Mouse (Mus musculus): Measurements from ENCODE around the gene Zic5. TPM values are rescaled to one million over a fixed set of nuclear protein-coding genes. Genes with fewer than 3 reads are reported as not detected.

The Zic5 gene
- 17.3 and 19.5 TPM in 2 replicates for polyA plus RNA-seq (2015; fragmentation: Nextera tagmentation; extraction: Ambion mirVana)

- peak; percentile 87 for ATAC-seq
- Histone ChIP-seq H3K36me3 (ENCODE audit: poor library complexity, severe bottlenecking) (no peaks in the 10 kb centered on the region), H3K27ac (peak within 1 kb of the TSS; percentile 99), H3K4me3 (peak within 1 kb of the TSS; percentile 70), H3K4me2 (peak within 1 kb of the TSS; percentile 84), H3K27me3 (peaks cover 81% of the 10 kb centered on the region), H3K9ac (peak within 1 kb of the TSS; percentile 93), H3K9me3 (replicated peaks) (no peaks in the 10 kb centered on the region), H3K4me1 (peaks cover 58% of the 10 kb centered on the region)
- under 1% methylated on average over 58 of the region's 62 CpGs for WGBS
These were observed at the start of gene Zic5 for GRCm38 (mm10) chr14:122464763-122465741. Gene Zic5 (minus strand): TSS chr14:122465677.

- Histone ChIP-seq H3K9ac (no peak overlapping the region), H3K4me1 (no peaks in the 10 kb centered on the region), H3K9me3 (replicated peaks) (no peaks in the 10 kb centered on the region), H3K4me3 (no peak overlapping the region), H3K36me3 (ENCODE audit: poor library complexity, severe bottlenecking) (no peaks in the 10 kb centered on the region), H3K27ac (no peak overlapping the region), H3K27me3 (0 out of 2 replicates have a peak, but pooled peaks cover 3% of the 10 kb centered on the region), H3K4me2 (no peak overlapping the region)
- 83% methylated on average over 1 of the region's 1 CpGs for WGBS
- ATAC-seq = no peak
These were observed 48.1 kb upstream of the Zic5 start for GRCm38 (mm10) chr14:122513511-122514036.

GRCm38 (mm10) chr14:122511519-122511918, 46.0 kb upstream of the Zic5 start:
- Histone ChIP-seq H3K27ac (no peak overlapping the region), H3K27me3 (0 out of 2 replicates have a peak, but pooled peaks cover 3% of the 10 kb centered on the region), H3K36me3 (ENCODE audit: poor library complexity, severe bottlenecking) (no peaks in the 10 kb centered on the region), H3K4me2 (no peak overlapping the region), H3K4me1 (no peaks in the 10 kb centered on the region), H3K9me3 (replicated peaks) (no peaks in the 10 kb centered on the region), H3K4me3 (no peak overlapping the region), H3K9ac (no peak overlapping the region)
- ATAC-seq = no peak
- WGBS = 78% methylated on average over 3 of the region's 3 CpGs

DNA sequence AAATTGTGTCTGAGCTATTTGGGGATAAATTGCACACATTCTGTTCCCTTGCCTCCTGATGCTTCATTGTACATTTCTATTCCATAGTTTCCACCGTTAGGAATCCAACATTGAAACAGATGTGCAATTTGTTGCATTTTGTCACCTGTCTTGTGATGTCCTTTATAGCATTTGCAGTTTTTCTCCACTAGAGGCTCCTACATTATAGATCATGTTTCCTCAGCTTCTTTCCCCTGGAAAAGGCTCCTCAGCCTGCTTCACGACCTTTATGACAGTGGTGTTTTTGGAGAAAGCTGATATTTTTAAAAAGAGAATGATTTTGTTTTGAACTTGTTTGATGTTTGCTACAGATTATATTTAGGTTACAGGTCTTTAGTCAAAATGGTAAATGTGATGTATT, 43.6 kb upstream of the Zic5 start:
- Histone ChIP-seq H3K36me3 (ENCODE audit: poor library complexity, severe bottlenecking) (no peaks in the 10 kb centered on the region), H3K4me3 (no peak overlapping the region), H3K4me2 (no peak overlapping the region), H3K27ac (no peak overlapping the region), H3K9me3 (replicated peaks) (no peaks in the 10 kb centered on the region), H3K4me1 (no peaks in the 10 kb centered on the region), H3K9ac (no peak overlapping the region), H3K27me3 (0 out of 2 replicates have a peak, but pooled peaks cover 3% of the 10 kb centered on the region)
- 32% methylated on average over 2 of the region's 2 CpGs for WGBS
- ATAC-seq = no peak; the same call in 1 of the 2 replicates

DNA sequence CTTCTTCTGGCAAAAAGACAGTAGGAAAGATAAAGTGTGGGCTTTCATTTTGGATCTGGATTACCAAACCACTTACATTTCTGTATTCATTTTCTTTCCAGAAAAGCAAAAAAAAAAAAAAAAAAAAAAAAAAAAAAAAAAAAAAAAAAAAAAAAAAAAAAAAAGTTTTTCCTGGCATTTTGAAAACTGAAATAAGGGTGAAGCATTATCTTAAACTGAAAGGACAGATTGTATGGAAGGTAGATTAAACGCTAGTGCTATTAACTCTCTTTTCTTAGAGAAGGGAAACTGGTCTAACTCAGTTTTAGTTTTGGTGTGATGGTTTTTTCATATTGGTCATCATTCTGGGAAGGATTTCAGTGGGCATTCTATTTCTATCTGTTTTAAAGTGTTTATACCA, 26.5 kb upstream of the Zic5 start:
- no peak for ATAC-seq
- Histone ChIP-seq H3K36me3 (ENCODE audit: poor library complexity, severe bottlenecking) (no peaks in the 10 kb centered on the region), H3K4me3 (no peak overlapping the region), H3K9ac (no peak overlapping the region), H3K4me1 (peaks cover 19% of the 10 kb centered on the region), H3K27ac (no peak overlapping the region), H3K9me3 (replicated peaks) (peaks cover 4% of the 10 kb centered on the region; the same call in 1 of the 2 replicates), H3K4me2 (no peak overlapping the region), H3K27me3 (peaks cover 42% of the 10 kb centered on the region)
- 67% methylated on average over 1 of the region's 1 CpGs for WGBS

DNA sequence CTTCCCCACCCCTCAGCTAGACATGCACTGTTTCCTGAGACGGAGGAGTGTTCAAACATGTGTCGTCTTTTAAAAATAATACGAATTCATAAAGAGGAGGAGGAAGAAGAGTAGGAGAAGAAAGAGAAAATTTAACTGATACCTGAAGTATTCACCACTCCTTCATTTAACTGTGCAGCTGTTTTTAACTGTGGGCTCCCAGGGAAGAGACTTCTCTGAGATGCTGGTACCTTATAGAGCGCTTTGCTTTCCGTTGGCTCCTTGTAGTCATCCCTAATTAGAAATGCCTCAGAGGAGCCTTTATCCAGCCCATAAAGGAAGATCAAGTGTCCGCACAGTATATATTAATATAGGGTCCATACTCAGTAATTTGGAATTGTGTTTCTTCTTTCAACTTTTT, 26.0 kb upstream of the Zic5 start:
- ATAC-seq = no peak
- Histone ChIP-seq H3K4me2 (no peak overlapping the region; the same call in 1 of the 2 replicates), H3K9ac (no peak overlapping the region), H3K4me3 (no peak overlapping the region), H3K4me1 (peaks cover 19% of the 10 kb centered on the region), H3K9me3 (replicated peaks) (peaks cover 4% of the 10 kb centered on the region; the same call in 1 of the 2 replicates), H3K27me3 (peaks cover 45% of the 10 kb centered on the region), H3K27ac (no peak overlapping the region), H3K36me3 (ENCODE audit: poor library complexity, severe bottlenecking) (no peaks in the 10 kb centered on the region)
- 55% methylated on average over 6 of the region's 6 CpGs for WGBS

GRCm38 (mm10) chr14:122490441-122491328, 25.2 kb upstream of the Zic5 start, which contains the start of gene Gm10837:
Gene Gm10837 (plus strand): TSS chr14:122490586.
- Histone ChIP-seq H3K4me1 (peaks cover 22% of the 10 kb centered on the region), H3K4me2 (peak within 1 kb of the TSS; percentile 62), H3K9ac (peak within 1 kb of the TSS; percentile 41), H3K27me3 (peaks cover 53% of the 10 kb centered on the region), H3K27ac (peak within 1 kb of the TSS; percentile 73), H3K9me3 (replicated peaks) (peaks cover 4% of the 10 kb centered on the region; the same call in 1 of the 2 replicates), H3K4me3 (peak within 1 kb of the TSS; percentile 36), H3K36me3 (ENCODE audit: poor library complexity, severe bottlenecking) (no peaks in the 10 kb centered on the region)
- peak; percentile 83 for ATAC-seq
- 2% methylated on average over 51 of the region's 51 CpGs for WGBS

DNA sequence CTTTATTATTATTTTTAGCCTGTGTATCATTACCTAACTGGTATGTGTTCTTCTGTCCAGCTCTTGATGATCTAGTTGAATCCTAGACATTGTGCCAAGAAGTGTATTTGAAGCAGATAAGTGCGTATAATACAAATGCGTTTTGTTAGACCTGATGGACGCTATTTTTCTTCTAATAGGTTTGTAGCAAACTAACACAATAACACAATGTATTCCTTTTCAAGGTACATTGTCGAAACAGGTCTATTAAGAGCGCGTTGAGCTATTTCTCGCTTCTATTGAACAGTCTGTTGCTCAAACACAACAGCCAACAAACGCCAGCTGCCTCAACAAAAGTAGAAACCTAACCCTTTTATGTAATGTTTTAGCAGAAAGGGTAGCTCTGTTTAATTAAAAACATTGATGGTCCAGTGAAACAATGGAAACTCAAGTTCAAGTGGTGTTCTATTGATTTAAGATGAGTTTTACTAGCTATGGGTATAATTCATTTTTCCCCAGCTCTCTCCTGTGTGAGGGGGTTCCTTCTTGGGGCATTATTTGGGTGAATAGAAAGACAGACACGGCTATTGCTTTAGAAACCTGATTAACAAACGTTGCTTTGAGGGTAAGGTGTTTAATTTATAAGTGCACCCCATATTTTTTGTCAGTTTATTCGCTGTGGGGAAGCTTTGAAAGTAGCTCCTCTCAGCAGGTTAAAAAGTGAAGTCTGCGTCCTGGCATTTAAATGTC, 24.4 kb upstream of the Zic5 start:
- Histone ChIP-seq H3K4me1 (peaks cover 29% of the 10 kb centered on the region), H3K4me3 (peak overlapping the region; percentile 36), H3K27me3 (peaks cover 61% of the 10 kb centered on the region), H3K4me2 (peak overlapping the region; percentile 62), H3K9ac (peak overlapping the region; percentile 41; the same call in 1 of the 2 replicates), H3K9me3 (replicated peaks) (peaks cover 4% of the 10 kb centered on the region; the same call in 1 of the 2 replicates), H3K27ac (peak overlapping the region; percentile 31; the same call in 1 of the 2 replicates), H3K36me3 (ENCODE audit: poor library complexity, severe bottlenecking) (no peaks in the 10 kb centered on the region)
- no peak for ATAC-seq
- under 1% methylated on average over 12 of the region's 12 CpGs for WGBS

GRCm38 (mm10) chr14:122489041-122489440, 23.6 kb upstream of the Zic5 start:
- no peaks in the 10 kb centered on the region for H3K36me3 ChIP-seq (ENCODE audit: poor library complexity, severe bottlenecking)
- H3K4me3 ChIP-seq = peak overlapping the region; percentile 36
- H3K27ac ChIP-seq = no peak overlapping the region
- under 1% methylated on average over 5 of the region's 5 CpGs for WGBS
- no peak for ATAC-seq
- peak overlapping the region; percentile 62 for H3K4me2 ChIP-seq
- H3K4me1 ChIP-seq = peaks cover 36% of the 10 kb centered on the region
- H3K27me3 ChIP-seq = peaks cover 69% of the 10 kb centered on the region
- 0 out of 2 replicates have a peak overlapping the region, but pooled peaks have one; percentile 26 for H3K9ac ChIP-seq
- no peaks in the 10 kb centered on the region for H3K9me3 ChIP-seq (replicated peaks)

DNA sequence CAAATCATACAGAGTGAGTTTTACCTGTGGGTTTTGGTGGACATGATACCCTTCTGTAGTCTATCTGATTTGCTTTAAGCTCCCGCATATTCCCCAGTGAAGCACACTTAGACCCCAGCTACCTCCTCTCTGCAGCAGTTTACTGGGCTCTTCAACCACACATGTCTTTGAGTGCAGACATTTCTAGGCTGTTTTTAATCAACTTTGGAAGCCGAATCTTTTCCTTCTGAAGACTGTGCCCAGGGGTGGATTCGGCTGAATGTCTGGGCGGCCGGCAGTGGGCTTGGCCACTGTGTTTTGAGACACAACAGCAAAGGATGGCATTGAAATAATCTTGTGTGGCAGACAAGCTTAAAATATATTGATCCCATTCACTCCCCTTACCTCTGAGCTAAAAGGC, 21.9 kb upstream of the Zic5 start:
- 17% methylated on average over 5 of the region's 5 CpGs for WGBS
- H3K36me3 ChIP-seq (ENCODE audit: poor library complexity, severe bottlenecking) = no peaks in the 10 kb centered on the region
- H3K27ac ChIP-seq = no peak overlapping the region
- H3K27me3 ChIP-seq = peaks cover 72% of the 10 kb centered on the region
- H3K4me2 ChIP-seq = peak overlapping the region; percentile 30
- peaks cover 50% of the 10 kb centered on the region for H3K4me1 ChIP-seq
- no peaks in the 10 kb centered on the region for H3K9me3 ChIP-seq (replicated peaks)
- no peak overlapping the region for H3K4me3 ChIP-seq
- ATAC-seq = no peak
- H3K9ac ChIP-seq = no peak overlapping the region

DNA sequence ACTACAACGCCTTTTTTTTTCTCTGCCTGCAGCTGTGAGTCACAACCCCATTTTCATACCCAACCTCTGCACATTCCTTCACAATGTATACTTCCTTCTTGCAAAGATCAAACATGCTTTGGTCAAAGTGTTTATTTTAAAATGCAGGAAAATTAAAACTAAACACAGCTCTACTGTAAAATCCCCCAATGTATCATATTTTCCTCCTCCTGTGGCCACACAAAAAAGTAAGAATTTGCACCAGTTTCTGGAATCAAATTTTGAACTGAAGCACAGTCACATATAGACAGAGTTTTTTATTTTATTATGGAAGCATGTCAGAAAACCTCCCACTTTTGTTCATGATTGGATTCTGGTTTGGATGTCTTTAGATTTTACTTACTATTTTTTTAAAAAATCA, 21.1 kb upstream of the Zic5 start:
- H3K36me3 ChIP-seq (ENCODE audit: poor library complexity, severe bottlenecking) = no peaks in the 10 kb centered on the region
- no peak overlapping the region for H3K27ac ChIP-seq
- H3K4me2 ChIP-seq = no peak overlapping the region
- H3K4me3 ChIP-seq = no peak overlapping the region
- H3K27me3 ChIP-seq = peaks cover 77% of the 10 kb centered on the region
- H3K9ac ChIP-seq = no peak overlapping the region
- no peaks in the 10 kb centered on the region for H3K9me3 ChIP-seq (replicated peaks)
- 28% methylated on average over 1 of the region's 1 CpGs for WGBS
- no peak for ATAC-seq
- peaks cover 55% of the 10 kb centered on the region for H3K4me1 ChIP-seq
